Mouse (Mus musculus): ENCODE data around the gene Rad51b. TPM values are rescaled to one million over a fixed set of nuclear protein-coding genes. Genes with fewer than 3 reads are reported as not detected.
A peak's percentile ranks its signal among the peaks of the same experiment; 100 is the strongest.

The Rad51b gene
- polyA plus RNA-seq, 1 experiment from 2014 or later: 4.3 TPM

- Histone ChIP-seq H3K4me3 (replicated peaks) (no peak overlapping the region), H3K27ac (replicated peaks) (no peak overlapping the region), H3K9me3 (replicated peaks) (no peaks in the 10 kb centered on the region), H3K4me1 (replicated peaks) (peaks cover 3% of the 10 kb centered on the region; the same call in 1 of the 2 replicates), H3K9ac (no peak overlapping the region), H3K36me3 (replicated peaks) (peaks cover 20% of the 10 kb centered on the region), H3K4me2 (no peak overlapping the region), H3K27me3 (no peaks in the 10 kb centered on the region)
- 66% methylated on average over 2 of the region's 2 CpGs for WGBS (ENCODE audit: insufficient replicate concordance)
- ATAC-seq (ENCODE audit: insufficient read depth): no peak
Measured at GRCm38 (mm10) chr12:79330571-79330970, 33.5 kb downstream of the Rad51b start.

- no peak overlapping the region for H3K4me3 ChIP-seq (replicated peaks)
- no peak overlapping the region for H3K4me2 ChIP-seq
- no peak overlapping the region for H3K27ac ChIP-seq (replicated peaks)
- no peaks in the 10 kb centered on the region for H3K27me3 ChIP-seq
- peaks cover 3% of the 10 kb centered on the region; the same call in 1 of the 2 replicates for H3K4me1 ChIP-seq (replicated peaks)
- ATAC-seq (ENCODE audit: insufficient read depth): peak; percentile 44; the same call in 1 of the 2 replicates
- H3K36me3 ChIP-seq (replicated peaks): peaks cover 23% of the 10 kb centered on the region
- H3K9me3 ChIP-seq (replicated peaks): no peaks in the 10 kb centered on the region
- WGBS (ENCODE audit: insufficient replicate concordance): 73% methylated on average over 4 of the region's 4 CpGs
- no peak overlapping the region for H3K9ac ChIP-seq
Measured at GRCm38 (mm10) chr12:79331722-79332121, 34.6 kb downstream of the Rad51b start.

GRCm38 (mm10) chr12:79338791-79339190 lies 41.7 kb downstream of the Rad51b start:
- no peak overlapping the region for H3K9ac ChIP-seq
- no peaks in the 10 kb centered on the region for H3K4me1 ChIP-seq (replicated peaks)
- ATAC-seq (ENCODE audit: insufficient read depth): no peak
- no peaks in the 10 kb centered on the region for H3K9me3 ChIP-seq (replicated peaks)
- H3K27me3 ChIP-seq: no peaks in the 10 kb centered on the region
- H3K4me2 ChIP-seq: no peak overlapping the region
- H3K36me3 ChIP-seq (replicated peaks): peaks cover 17% of the 10 kb centered on the region
- WGBS (ENCODE audit: insufficient replicate concordance): 73% methylated on average over 8 of the region's 8 CpGs
- no peak overlapping the region for H3K4me3 ChIP-seq (replicated peaks)
- H3K27ac ChIP-seq (replicated peaks): no peak overlapping the region

GRCm38 (mm10) chr12:79340513-79340912 lies 43.4 kb downstream of the Rad51b start:
- H3K4me3 ChIP-seq (replicated peaks): no peak overlapping the region
- H3K9me3 ChIP-seq (replicated peaks): no peaks in the 10 kb centered on the region
- WGBS (ENCODE audit: insufficient replicate concordance): 76% methylated on average over 6 of the region's 6 CpGs
- H3K9ac ChIP-seq: no peak overlapping the region
- no peak for ATAC-seq (ENCODE audit: insufficient read depth)
- H3K4me1 ChIP-seq (replicated peaks): no peaks in the 10 kb centered on the region
- H3K27me3 ChIP-seq: no peaks in the 10 kb centered on the region
- no peak overlapping the region for H3K27ac ChIP-seq (replicated peaks)
- no peak overlapping the region for H3K4me2 ChIP-seq
- 0 out of 2 replicates have a peak, but pooled peaks cover 3% of the 10 kb centered on the region for H3K36me3 ChIP-seq (replicated peaks)

GRCm38 (mm10) chr12:79341291-79341845 lies 44.3 kb downstream of the Rad51b start:
- Histone ChIP-seq H3K27me3 (no peaks in the 10 kb centered on the region), H3K9ac (no peak overlapping the region), H3K4me2 (no peak overlapping the region), H3K27ac (replicated peaks) (no peak overlapping the region), H3K36me3 (replicated peaks) (no peaks in the 10 kb centered on the region), H3K4me1 (replicated peaks) (no peaks in the 10 kb centered on the region), H3K9me3 (replicated peaks) (no peaks in the 10 kb centered on the region), H3K4me3 (replicated peaks) (no peak overlapping the region)
- no peak for ATAC-seq (ENCODE audit: insufficient read depth)
- 72% methylated on average over 6 of the region's 6 CpGs for WGBS (ENCODE audit: insufficient replicate concordance)

- ATAC-seq (ENCODE audit: insufficient read depth): no peak
- no peaks in the 10 kb centered on the region for H3K27me3 ChIP-seq
- H3K9me3 ChIP-seq (replicated peaks): no peaks in the 10 kb centered on the region
- H3K4me3 ChIP-seq (replicated peaks): no peak overlapping the region
- no peak overlapping the region for H3K27ac ChIP-seq (replicated peaks)
- no peaks in the 10 kb centered on the region for H3K36me3 ChIP-seq (replicated peaks)
- no peak overlapping the region for H3K4me2 ChIP-seq
- H3K4me1 ChIP-seq (replicated peaks): peaks cover 5% of the 10 kb centered on the region; the same call in 1 of the 2 replicates
- WGBS (ENCODE audit: insufficient replicate concordance): 69% methylated on average over 5 of the region's 5 CpGs
- no peak overlapping the region for H3K9ac ChIP-seq
Measured at GRCm38 (mm10) chr12:79346198-79346733, 49.2 kb downstream of the Rad51b start.

GRCm38 (mm10) chr12:79347643-79348042 lies 50.6 kb downstream of the Rad51b start:
- Histone ChIP-seq H3K4me2 (no peak overlapping the region), H3K9me3 (replicated peaks) (no peaks in the 10 kb centered on the region), H3K9ac (no peak overlapping the region), H3K27me3 (no peaks in the 10 kb centered on the region), H3K27ac (replicated peaks) (no peak overlapping the region), H3K4me3 (replicated peaks) (no peak overlapping the region), H3K36me3 (replicated peaks) (no peaks in the 10 kb centered on the region), H3K4me1 (replicated peaks) (peaks cover 19% of the 10 kb centered on the region)
- 14% methylated on average over 6 of the region's 6 CpGs for WGBS (ENCODE audit: insufficient replicate concordance)
- ATAC-seq (ENCODE audit: insufficient read depth): peak; percentile 31; the same call in 1 of the 2 replicates

GRCm38 (mm10) chr12:79351461-79351860 lies 54.4 kb downstream of the Rad51b start:
- WGBS (ENCODE audit: insufficient replicate concordance): 74% methylated on average over 7 of the region's 7 CpGs
- no peak overlapping the region for H3K9ac ChIP-seq
- H3K27me3 ChIP-seq: no peaks in the 10 kb centered on the region
- ATAC-seq (ENCODE audit: insufficient read depth): no peak
- no peak overlapping the region for H3K4me3 ChIP-seq (replicated peaks)
- H3K36me3 ChIP-seq (replicated peaks): no peaks in the 10 kb centered on the region
- H3K9me3 ChIP-seq (replicated peaks): no peaks in the 10 kb centered on the region
- peaks cover 23% of the 10 kb centered on the region for H3K4me1 ChIP-seq (replicated peaks)
- H3K27ac ChIP-seq (replicated peaks): no peak overlapping the region
- no peak overlapping the region for H3K4me2 ChIP-seq

- no peak for ATAC-seq (ENCODE audit: insufficient read depth)
- WGBS (ENCODE audit: insufficient replicate concordance): 31% methylated on average over 3 of the region's 3 CpGs
- Histone ChIP-seq H3K9ac (no peak overlapping the region), H3K4me1 (replicated peaks) (peaks cover 22% of the 10 kb centered on the region), H3K9me3 (replicated peaks) (no peaks in the 10 kb centered on the region), H3K36me3 (replicated peaks) (no peaks in the 10 kb centered on the region), H3K27ac (replicated peaks) (no peak overlapping the region), H3K27me3 (no peaks in the 10 kb centered on the region), H3K4me3 (replicated peaks) (no peak overlapping the region), H3K4me2 (no peak overlapping the region)
Measured at GRCm38 (mm10) chr12:79352086-79352741, 55.1 kb downstream of the Rad51b start.

GRCm38 (mm10) chr12:79352742-79353114 lies 55.6 kb downstream of the Rad51b start:
- Histone ChIP-seq H3K27ac (replicated peaks) (no peak overlapping the region), H3K36me3 (replicated peaks) (no peaks in the 10 kb centered on the region), H3K4me2 (no peak overlapping the region), H3K9me3 (replicated peaks) (no peaks in the 10 kb centered on the region), H3K4me1 (replicated peaks) (peaks cover 19% of the 10 kb centered on the region), H3K9ac (no peak overlapping the region), H3K27me3 (no peaks in the 10 kb centered on the region), H3K4me3 (replicated peaks) (no peak overlapping the region)
- ATAC-seq (ENCODE audit: insufficient read depth): no peak
- WGBS (ENCODE audit: insufficient replicate concordance): 9% methylated on average over 3 of the region's 3 CpGs

- Histone ChIP-seq H3K27me3 (no peaks in the 10 kb centered on the region), H3K4me2 (no peak overlapping the region), H3K27ac (replicated peaks) (no peak overlapping the region), H3K9me3 (replicated peaks) (no peaks in the 10 kb centered on the region), H3K4me3 (replicated peaks) (no peak overlapping the region), H3K4me1 (replicated peaks) (peaks cover 22% of the 10 kb centered on the region), H3K9ac (no peak overlapping the region), H3K36me3 (replicated peaks) (no peaks in the 10 kb centered on the region)
- ATAC-seq (ENCODE audit: insufficient read depth): no peak
- 72% methylated on average over 5 of the region's 5 CpGs for WGBS (ENCODE audit: insufficient replicate concordance)
Measured at GRCm38 (mm10) chr12:79353356-79353755, 56.3 kb downstream of the Rad51b start.
